Mouse (Mus musculus): ENCODE results near the gene Nlgn1. TPM values are rescaled to one million over a fixed set of nuclear protein-coding genes. Genes with fewer than 3 reads are reported as not detected.
A peak's percentile ranks its signal among the peaks of the same experiment; 100 is the strongest.

Gene Nlgn1
- polyA plus RNA-seq, 1 experiment from 2014 or later: 0.50 TPM

- Histone ChIP-seq H3K4me1 (ENCODE audit: insufficient read depth, low read depth, low read length) (no peaks in the 10 kb centered on the region), H3K9ac (replicated peaks; ENCODE audit: low read depth) (no peak overlapping the region), H3K9me3 (ENCODE audit: low read length) (no peaks in the 10 kb centered on the region), H3K4me2 (replicated peaks; ENCODE audit: low read depth, low read length) (no peak overlapping the region), H3K36me3 (ENCODE audit: insufficient read depth, low read length) (no peaks in the 10 kb centered on the region), H3K4me3 (ENCODE audit: low read depth, low read length) (no peak overlapping the region), H3K27ac (ENCODE audit: low read length) (no peak overlapping the region), H3K27me3 (replicated peaks; ENCODE audit: insufficient read depth, low read length) (no peaks in the 10 kb centered on the region)
- whole genome bisulfite sequencing: 64% methylated on average over 3 of the region's 3 CpGs
- DNase-seq (ENCODE audit: low spot score) (no peak), ATAC-seq (no peak)
- TF ChIP-seq EP300 (IDR thresholded peaks at IDR 0.05): no peak
- no peak for TF ChIP-seq CTCF (IDR thresholded peaks at IDR 0.05)
These were observed 108.8 kb downstream of the Nlgn1 start for GRCm38 (mm10) chr3:26223500-26223899.

GRCm38 (mm10) chr3:26216231-26216630 is 116.0 kb downstream of the Nlgn1 start:
- no peaks in the 10 kb centered on the region for H3K36me3 ChIP-seq (ENCODE audit: insufficient read depth, low read length)
- no peak overlapping the region for H3K27ac ChIP-seq (ENCODE audit: low read length)
- no peak overlapping the region for H3K9ac ChIP-seq (replicated peaks; ENCODE audit: low read depth)
- TF ChIP-seq CTCF (IDR thresholded peaks at IDR 0.05) (no peak), EP300 (IDR thresholded peaks at IDR 0.05) (no peak)
- no peaks in the 10 kb centered on the region for H3K4me1 ChIP-seq (ENCODE audit: insufficient read depth, low read depth, low read length)
- no peak overlapping the region for H3K4me3 ChIP-seq (ENCODE audit: low read depth, low read length)
- ATAC-seq (no peak), DNase-seq (ENCODE audit: low spot score) (no peak)
- no peaks in the 10 kb centered on the region for H3K9me3 ChIP-seq (ENCODE audit: low read length)
- H3K4me2 ChIP-seq (replicated peaks; ENCODE audit: low read depth, low read length): no peak overlapping the region
- 53% methylated on average over 5 of the region's 5 CpGs for WGBS
- H3K27me3 ChIP-seq (replicated peaks; ENCODE audit: insufficient read depth, low read length): no peaks in the 10 kb centered on the region

- H3K27me3 ChIP-seq (replicated peaks; ENCODE audit: insufficient read depth, low read length): no peaks in the 10 kb centered on the region
- no peak overlapping the region for H3K27ac ChIP-seq (ENCODE audit: low read length)
- H3K9me3 ChIP-seq (ENCODE audit: low read length): no peaks in the 10 kb centered on the region
- no peaks in the 10 kb centered on the region for H3K36me3 ChIP-seq (ENCODE audit: insufficient read depth, low read length)
- TF ChIP-seq EP300 (IDR thresholded peaks at IDR 0.05): no peak
- no peak for TF ChIP-seq CTCF (IDR thresholded peaks at IDR 0.05)
- ATAC-seq (no peak), DNase-seq (ENCODE audit: low spot score) (no peak)
- 72% methylated on average over 3 of the region's 3 CpGs for WGBS
- no peak overlapping the region for H3K4me3 ChIP-seq (ENCODE audit: low read depth, low read length)
- H3K9ac ChIP-seq (replicated peaks; ENCODE audit: low read depth): no peak overlapping the region
- no peaks in the 10 kb centered on the region for H3K4me1 ChIP-seq (ENCODE audit: insufficient read depth, low read depth, low read length)
- no peak overlapping the region for H3K4me2 ChIP-seq (replicated peaks; ENCODE audit: low read depth, low read length)
These were observed 129.6 kb downstream of the Nlgn1 start for GRCm38 (mm10) chr3:26202702-26203101.

DNA sequence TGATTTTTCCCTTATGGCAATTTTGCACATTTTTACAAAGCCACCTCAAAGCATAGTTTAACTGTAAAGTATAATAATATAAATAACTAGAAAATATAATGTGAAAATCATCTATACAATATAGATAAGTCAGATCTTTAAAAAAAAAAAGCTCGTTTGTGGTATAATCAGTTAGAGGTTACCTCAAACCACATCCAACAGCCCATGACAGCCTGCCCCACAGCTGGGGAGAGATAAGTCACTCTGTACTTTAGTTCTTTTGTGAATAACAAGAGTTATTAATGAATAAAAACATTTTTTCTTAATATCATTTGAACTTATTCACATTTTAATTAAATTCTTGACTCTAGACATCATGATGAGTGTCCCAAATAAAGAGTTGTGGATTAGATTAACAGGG is 130.8 kb downstream of the Nlgn1 start:
- H3K27me3 ChIP-seq (replicated peaks; ENCODE audit: insufficient read depth, low read length): no peaks in the 10 kb centered on the region
- ATAC-seq: no peak
- no peaks in the 10 kb centered on the region for H3K4me1 ChIP-seq (ENCODE audit: insufficient read depth, low read depth, low read length)
- TF ChIP-seq EP300 (IDR thresholded peaks at IDR 0.05) (no peak), CTCF (IDR thresholded peaks at IDR 0.05) (no peak)
- 24% methylated on average over 1 of the region's 1 CpGs for WGBS
- H3K4me3 ChIP-seq (ENCODE audit: low read depth, low read length): no peak overlapping the region
- no peaks in the 10 kb centered on the region for H3K36me3 ChIP-seq (ENCODE audit: insufficient read depth, low read length)
- no peak for DNase-seq (ENCODE audit: low spot score)
- H3K4me2 ChIP-seq (replicated peaks; ENCODE audit: low read depth, low read length): no peak overlapping the region
- no peaks in the 10 kb centered on the region for H3K9me3 ChIP-seq (ENCODE audit: low read length)
- H3K27ac ChIP-seq (ENCODE audit: low read length): no peak overlapping the region
- H3K9ac ChIP-seq (replicated peaks; ENCODE audit: low read depth): no peak overlapping the region

DNA sequence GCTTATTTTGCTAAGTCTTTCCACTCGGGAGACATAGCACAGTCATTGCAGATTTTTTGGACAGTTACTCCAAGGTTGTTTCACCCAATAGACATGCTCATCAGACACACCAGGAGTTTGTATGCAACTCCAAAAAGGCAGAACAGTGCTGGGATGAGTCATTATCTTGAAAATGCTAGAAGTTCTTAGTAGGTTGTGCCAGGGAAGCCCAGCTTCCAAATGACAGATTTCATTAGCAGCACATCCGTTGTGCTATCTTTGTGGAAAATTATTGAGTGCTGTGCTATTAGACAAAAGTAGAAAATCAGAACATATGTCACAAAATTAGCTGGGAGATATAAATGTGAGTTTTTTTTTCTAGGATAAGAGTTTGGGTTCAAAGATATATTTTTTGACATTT is 137.3 kb downstream of the Nlgn1 start:
- TF ChIP-seq CTCF (IDR thresholded peaks at IDR 0.05) (no peak), EP300 (IDR thresholded peaks at IDR 0.05) (no peak)
- no peaks in the 10 kb centered on the region for H3K36me3 ChIP-seq (ENCODE audit: insufficient read depth, low read length)
- H3K9me3 ChIP-seq (ENCODE audit: low read length): no peaks in the 10 kb centered on the region
- H3K4me2 ChIP-seq (replicated peaks; ENCODE audit: low read depth, low read length): no peak overlapping the region
- H3K9ac ChIP-seq (replicated peaks; ENCODE audit: low read depth): no peak overlapping the region
- DNase-seq (ENCODE audit: low spot score) (peak; percentile 26), ATAC-seq (no peak; the same call in 1 of the 2 replicates)
- WGBS: 42% methylated on average over 2 of the region's 2 CpGs
- no peaks in the 10 kb centered on the region for H3K4me1 ChIP-seq (ENCODE audit: insufficient read depth, low read depth, low read length)
- no peak overlapping the region for H3K4me3 ChIP-seq (ENCODE audit: low read depth, low read length)
- no peak overlapping the region for H3K27ac ChIP-seq (ENCODE audit: low read length)
- H3K27me3 ChIP-seq (replicated peaks; ENCODE audit: insufficient read depth, low read length): no peaks in the 10 kb centered on the region

DNA sequence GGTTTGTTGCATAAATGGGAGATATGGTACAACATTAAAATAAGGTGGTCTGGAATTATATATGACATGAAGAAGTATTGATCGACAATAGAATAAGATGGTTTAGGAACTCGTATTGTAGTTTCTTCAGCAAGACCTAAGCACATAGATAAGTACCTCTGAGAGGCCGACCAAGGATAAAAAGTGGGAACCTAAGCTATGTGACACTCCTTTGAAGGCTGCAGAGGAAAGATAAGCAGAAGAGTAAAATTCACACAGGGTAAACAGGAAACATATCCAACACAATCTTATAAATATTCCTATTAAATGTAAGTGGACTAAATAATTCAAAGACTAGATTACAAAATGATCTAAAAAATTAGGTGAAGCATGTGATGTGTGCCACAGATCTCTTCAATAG is 151.2 kb downstream of the Nlgn1 start:
- TF ChIP-seq CTCF (IDR thresholded peaks at IDR 0.05) (no peak), EP300 (IDR thresholded peaks at IDR 0.05) (no peak)
- no peaks in the 10 kb centered on the region for H3K4me1 ChIP-seq (ENCODE audit: insufficient read depth, low read depth, low read length)
- H3K27me3 ChIP-seq (replicated peaks; ENCODE audit: insufficient read depth, low read length): no peaks in the 10 kb centered on the region
- ATAC-seq (no peak), DNase-seq (ENCODE audit: low spot score) (no peak)
- no peak overlapping the region for H3K27ac ChIP-seq (ENCODE audit: low read length)
- no peak overlapping the region for H3K9ac ChIP-seq (replicated peaks; ENCODE audit: low read depth)
- H3K9me3 ChIP-seq (ENCODE audit: low read length): no peaks in the 10 kb centered on the region
- no peaks in the 10 kb centered on the region for H3K36me3 ChIP-seq (ENCODE audit: insufficient read depth, low read length)
- no peak overlapping the region for H3K4me2 ChIP-seq (replicated peaks; ENCODE audit: low read depth, low read length)
- H3K4me3 ChIP-seq (ENCODE audit: low read depth, low read length): no peak overlapping the region
- WGBS: 80% methylated on average over 3 of the region's 3 CpGs

DNA sequence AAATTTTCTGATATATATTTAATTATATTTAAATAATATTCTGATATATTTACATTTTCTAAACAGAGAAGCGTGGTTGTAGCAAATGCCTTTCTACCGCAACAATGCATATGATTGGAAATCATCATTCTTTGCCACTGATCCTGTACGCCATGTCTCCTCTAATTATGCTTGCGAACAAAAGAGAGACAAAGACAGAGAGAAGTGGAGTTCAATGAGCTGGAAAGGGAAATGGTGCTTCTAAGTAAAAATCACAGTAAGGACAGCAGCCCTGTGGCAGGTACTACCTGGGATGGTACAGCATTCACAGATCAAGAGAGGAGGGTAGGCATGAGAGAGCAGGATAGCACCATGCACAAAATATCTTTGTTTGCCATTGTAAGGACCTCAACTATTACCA is 156.9 kb downstream of the Nlgn1 start:
- H3K4me1 ChIP-seq (ENCODE audit: insufficient read depth, low read depth, low read length): no peaks in the 10 kb centered on the region
- H3K27me3 ChIP-seq (replicated peaks; ENCODE audit: insufficient read depth, low read length): no peaks in the 10 kb centered on the region
- no peak overlapping the region for H3K9ac ChIP-seq (replicated peaks; ENCODE audit: low read depth)
- no peaks in the 10 kb centered on the region for H3K9me3 ChIP-seq (ENCODE audit: low read length)
- no peak for TF ChIP-seq EP300 (IDR thresholded peaks at IDR 0.05)
- no peak for TF ChIP-seq CTCF (IDR thresholded peaks at IDR 0.05)
- ATAC-seq: no peak
- no peaks in the 10 kb centered on the region for H3K36me3 ChIP-seq (ENCODE audit: insufficient read depth, low read length)
- WGBS: 94% methylated on average over 4 of the region's 4 CpGs
- no peak overlapping the region for H3K4me2 ChIP-seq (replicated peaks; ENCODE audit: low read depth, low read length)
- no peak for DNase-seq (ENCODE audit: low spot score)
- H3K27ac ChIP-seq (ENCODE audit: low read length): no peak overlapping the region
- no peak overlapping the region for H3K4me3 ChIP-seq (ENCODE audit: low read depth, low read length)

Measured in lung, postnatal 0 days (tissue).